Mouse (Mus musculus) erythroid progenitor cell, adult 5-6 weeks (primary cell): Measurements from ENCODE around the gene Znrf3. TPM values are rescaled to one million over a fixed set of nuclear protein-coding genes. Genes with fewer than 3 reads are reported as not detected.

Experiments used
- ATAC-seq: replicated peaks from 2 replicates; pipeline ENCODE4 v1.8.0; 2016; ENCODE audit warnings: moderate number of reproducible peaks, mild to moderate bottlenecking, moderate TSS enrichment, inconsistent platforms; ENCODE audit not compliant: poor library complexity, low FRiP score, severe bottlenecking
- total RNA-seq, 2 experiments: library from RNA; stranded (forward) in 1 of 2; stranded (reverse) in 1 of 2; fragments of 150-400 nt in 1 of 2; fragments of 186-747, 209-891 nt in 1 of 2; gene quantifications; 2 replicates each; pipeline versions ENCODE4 v1.2.3 to v1.2.4; 2015 to 2017; ENCODE audit warnings: low replicate concordance in 2 of 2

The Znrf3 gene
- total RNA-seq, 2 experiments from 2014 or later = 1.1 to 2.1 TPM

DNA sequence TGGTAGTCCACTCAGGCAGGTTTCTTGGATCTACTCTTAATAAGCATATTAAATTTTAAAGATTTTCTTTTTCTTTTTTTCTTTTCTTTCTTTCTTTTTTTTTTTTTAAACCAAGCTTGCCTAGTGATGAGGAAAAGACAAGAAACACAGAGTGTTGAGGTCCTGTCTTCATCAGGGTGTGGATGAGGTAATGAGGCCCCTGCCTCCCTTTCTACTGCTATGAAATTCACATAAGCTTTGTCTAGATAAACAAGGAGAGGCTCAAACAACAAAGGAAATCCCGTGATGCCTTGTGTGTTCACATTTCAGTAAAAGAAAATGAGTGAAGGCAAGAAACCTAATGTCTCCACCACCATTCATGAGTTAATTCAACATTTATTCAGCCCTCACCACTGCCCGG lies 196.4 kb downstream of the Znrf3 start:
- ATAC-seq = no peak

DNA sequence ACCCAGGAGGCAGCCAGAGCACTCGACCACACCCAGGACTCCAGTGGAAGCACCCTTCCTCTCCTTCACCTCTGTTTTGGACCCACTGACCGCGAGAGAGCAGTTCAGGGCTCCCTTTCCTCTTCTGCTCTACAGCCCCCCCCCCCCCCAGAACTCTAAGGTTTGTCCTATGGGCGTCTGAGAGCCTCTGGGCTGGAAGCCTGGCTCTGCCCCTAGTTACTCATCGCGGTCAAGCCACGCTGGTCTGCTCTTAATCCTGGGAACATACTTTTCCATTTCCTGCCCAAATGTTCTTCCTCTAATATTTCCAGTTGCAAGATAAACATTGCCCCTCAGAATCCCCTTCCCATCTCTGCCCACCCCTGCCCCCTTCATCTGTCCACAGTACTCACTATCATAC lies 199.2 kb downstream of the Znrf3 start:
- ATAC-seq = no peak

DNA sequence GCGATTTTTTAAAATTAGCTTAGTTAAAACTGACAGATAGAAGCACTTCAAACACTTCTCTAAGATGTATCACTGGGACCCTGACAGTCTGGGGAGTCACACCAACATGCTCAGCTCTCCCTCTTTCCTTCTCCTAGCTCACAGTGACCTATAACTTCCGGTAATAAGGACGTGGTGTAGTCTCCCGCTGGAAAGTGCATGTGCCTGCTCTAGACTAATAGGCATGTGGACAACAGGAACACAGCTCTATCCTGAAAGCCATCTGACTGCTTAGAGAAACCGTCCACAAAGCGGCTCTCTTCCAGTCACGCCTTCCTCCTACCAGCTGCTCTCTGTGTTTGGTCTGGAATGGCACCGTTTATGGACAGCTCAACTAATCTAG lies 199.9 kb downstream of the Znrf3 start:
- ATAC-seq = no peak

- no peak for ATAC-seq
Measured at GRCm38 (mm10) chr11:5243812-5244748, 200.6 kb downstream of the Znrf3 start.

- ATAC-seq = no peak
Measured at GRCm38 (mm10) chr11:5243208-5243607, 201.4 kb downstream of the Znrf3 start.

DNA sequence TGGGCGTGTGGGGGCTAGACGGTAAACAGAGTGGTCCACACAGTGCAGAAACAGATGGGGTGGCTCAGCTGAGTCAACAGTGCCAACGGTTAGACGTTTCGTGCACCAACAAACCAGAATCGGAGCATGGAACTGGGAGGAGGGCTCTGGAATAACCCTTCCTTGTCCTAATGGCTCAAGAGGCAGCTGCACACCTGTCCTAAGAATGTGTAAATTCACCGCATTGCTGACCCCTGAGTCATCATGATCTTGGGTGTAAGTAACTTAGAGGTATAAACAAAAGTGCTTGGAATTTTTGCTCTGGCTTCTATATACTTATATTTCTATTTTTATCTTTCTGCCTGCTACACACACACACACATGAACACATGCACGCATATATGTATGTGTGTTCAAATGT lies 202.5 kb downstream of the Znrf3 start:
- ATAC-seq = no peak

- no peak for ATAC-seq
Measured at GRCm38 (mm10) chr11:5239706-5240690, 204.6 kb downstream of the Znrf3 start.

Other genes starting within 250 kb of the Znrf3 start
- gene Kremen1, start 183.3 kb downstream of the Znrf3 start, total RNA-seq (2015; ENCODE audit: low replicate concordance) = 0.36 and 1.3 TPM in 2 replicates
- 0.39 and 1.4 TPM in 2 replicates for gene Kremen1, start 183.3 kb downstream of the Znrf3 start, total RNA-seq (2017; ENCODE audit: low replicate concordance)
- gene Xbp1, start 75.8 kb upstream of the Znrf3 start, total RNA-seq (2015; ENCODE audit: low replicate concordance) = 42.8 and 44.7 TPM in 2 replicates
- 27.2 and 32.3 TPM in 2 replicates for gene Xbp1, start 75.8 kb upstream of the Znrf3 start, total RNA-seq (2017; ENCODE audit: low replicate concordance)
- 2.5 and 4.6 TPM in 2 replicates for gene Ccdc117, start 97.3 kb upstream of the Znrf3 start, total RNA-seq (2015; ENCODE audit: low replicate concordance)
- 8.2 and 12.6 TPM in 2 replicates for gene Ccdc117, start 97.3 kb upstream of the Znrf3 start, total RNA-seq (2017; ENCODE audit: low replicate concordance)
- not detected in 2 replicates for gene Ankrd36, start 124.8 kb upstream of the Znrf3 start, total RNA-seq (2015; ENCODE audit: low replicate concordance)
- 4.4 TPM in 1 of 2 replicates, not detected in the other for gene Ankrd36, start 124.8 kb upstream of the Znrf3 start, total RNA-seq (2017; ENCODE audit: low replicate concordance)